Mouse (Mus musculus): Measurements from ENCODE around the gene Unc119b.

GRCm38 (mm10) chr5:115181248-115181940 is 46.6 kb upstream of the Unc119b start:
- TF ChIP-seq CTCF (IDR thresholded peaks at IDR 0.05; ENCODE audit: low read depth) (no peak), EP300 (IDR thresholded peaks at IDR 0.05; ENCODE audit: low read depth) (no peak)

Data from liver, postnatal 0 days (tissue).